Mouse (Mus musculus): Measurements from ENCODE around the gene Nudt6.

Gene Nudt6

GRCm38 (mm10) chr3:37381457-37381856 lies 38.6 kb downstream of the Nudt6 start:
- DNase-seq: no peak

GRCm38 (mm10) chr3:37379930-37380881 lies 39.8 kb downstream of the Nudt6 start:
- no peak for DNase-seq

- no peak for DNase-seq
Observed at GRCm38 (mm10) chr3:37379201-37379600, 40.8 kb downstream of the Nudt6 start.

GRCm38 (mm10) chr3:37378412-37378811 lies 41.6 kb downstream of the Nudt6 start:
- DNase-seq: no peak

- no peak for DNase-seq
Observed at GRCm38 (mm10) chr3:37377926-37378325, 42.1 kb downstream of the Nudt6 start.

GRCm38 (mm10) chr3:37373712-37374111 lies 46.3 kb downstream of the Nudt6 start:
- no peak for DNase-seq

- DNase-seq: no peak
Observed at GRCm38 (mm10) chr3:37370407-37370806, 49.6 kb downstream of the Nudt6 start.

GRCm38 (mm10) chr3:37366381-37367053 lies 53.5 kb downstream of the Nudt6 start:
- no peak for DNase-seq

GRCm38 (mm10) chr3:37365976-37366375 lies 54.0 kb downstream of the Nudt6 start:
- no peak for DNase-seq

- no peak for DNase-seq
Observed at GRCm38 (mm10) chr3:37365144-37365543, 54.9 kb downstream of the Nudt6 start.

- DNase-seq: no peak
Observed at GRCm38 (mm10) chr3:37360729-37361128, 59.3 kb downstream of the Nudt6 start.
